Mouse (Mus musculus): ENCODE results near the gene Tpr.

DNA sequence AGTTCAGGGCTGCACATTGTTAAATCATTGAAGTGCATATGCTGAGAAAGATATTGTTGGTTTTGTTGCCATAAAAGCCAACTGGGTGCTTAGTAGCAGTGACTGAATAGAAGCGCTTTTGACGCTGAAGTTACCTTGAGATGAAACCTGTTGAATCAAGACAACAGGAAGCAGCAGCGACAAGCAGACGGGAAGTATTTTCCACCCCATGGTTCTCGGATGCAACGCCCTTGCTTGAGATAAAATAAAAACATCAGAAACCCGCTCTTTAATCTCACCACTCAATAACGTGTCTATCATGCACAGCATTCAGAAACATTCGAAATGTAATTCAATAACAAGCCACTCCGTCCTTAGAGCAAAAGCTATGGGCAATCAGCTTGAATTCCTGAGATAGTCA, 72.7 kb downstream of the Tpr start:
- no peak for TF ChIP-seq POLR2A (IDR thresholded peaks at IDR 0.05; ENCODE audit: extremely low read depth, insufficient read depth, low read length)
- no peak for TF ChIP-seq CTCF (IDR thresholded peaks at IDR 0.05; ENCODE audit: low read depth, low read length)

All from liver, adult 2 months (tissue).